Mouse (Mus musculus) T-helper 17 cell (primary cell): ENCODE data around the gene St5.

Source experiments
- in situ Hi-C, 2 experiments: fragments of 300-600 bp; cut with MboI, MseI; formaldehyde crosslinking; loops; 1 replicate in 1 of 2; 2 replicates in 1 of 2; pipeline ENCODE4 v1.15.1; 2025; ENCODE audit warnings: high pct_unique_total_duplicates in 2 of 2

St5 gene

GRCm38 (mm10) chr7:109574166-109574565 is 129.2 kb downstream of the St5 start:
- in situ Hi-C loops: no loop called here

DNA sequence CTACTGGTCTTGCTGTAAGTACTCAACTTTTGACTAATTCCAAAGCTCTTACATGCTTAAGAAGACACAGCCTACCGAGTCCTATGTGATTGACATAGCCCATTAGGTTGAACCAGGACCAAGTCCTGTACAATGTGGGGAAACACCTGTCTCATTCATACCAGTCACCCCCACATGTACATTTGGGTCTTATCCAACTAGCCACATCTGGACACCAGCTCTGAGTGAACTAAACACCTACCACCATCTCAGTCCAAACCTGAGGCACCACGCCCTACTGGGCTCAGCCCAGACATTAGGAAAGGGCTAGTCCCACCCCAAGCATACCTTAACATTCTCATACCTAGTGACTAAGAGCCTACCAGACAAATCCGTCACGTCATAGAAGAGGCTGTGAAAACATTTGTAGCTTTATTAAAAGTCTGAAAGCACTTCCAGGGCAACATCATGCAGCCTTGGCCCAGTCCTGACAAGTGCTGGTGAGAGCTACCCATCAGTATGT is 135.0 kb downstream of the St5 start:
- in situ Hi-C loops: no loop called here

- in situ Hi-C loops: no loop called here
Observed at GRCm38 (mm10) chr7:109566841-109567768, 136.3 kb downstream of the St5 start.

DNA sequence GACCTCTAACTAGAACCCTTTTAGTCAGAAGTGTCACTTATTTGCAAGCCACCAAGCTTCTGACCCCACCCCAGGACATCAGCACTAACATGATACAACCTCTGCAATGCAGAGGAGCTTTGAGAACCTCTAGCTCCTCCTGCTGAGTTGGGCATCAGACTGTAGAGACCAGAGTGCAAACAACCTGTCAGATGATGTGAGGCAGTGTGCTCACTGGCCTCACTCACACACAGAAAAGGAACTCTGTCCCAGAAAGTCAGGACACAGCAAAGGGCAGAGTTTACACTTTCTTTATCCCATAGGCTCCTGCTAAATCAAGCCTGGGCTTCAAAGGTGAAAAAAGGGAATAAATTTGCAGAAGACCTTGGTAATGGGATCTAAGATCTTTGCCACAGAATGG is 137.1 kb downstream of the St5 start:
- in situ Hi-C loops: no loop called here

- in situ Hi-C loops: no loop called here
Observed at GRCm38 (mm10) chr7:109563775-109564362, 139.5 kb downstream of the St5 start.

- in situ Hi-C loops: no loop called here
Observed at GRCm38 (mm10) chr7:109562676-109563075, 140.7 kb downstream of the St5 start.

- in situ Hi-C loops: no loop called here
Observed at GRCm38 (mm10) chr7:109562154-109562599, 141.2 kb downstream of the St5 start.

- in situ Hi-C loops: no loop called here
Observed at GRCm38 (mm10) chr7:109561466-109562153, 141.8 kb downstream of the St5 start.

DNA sequence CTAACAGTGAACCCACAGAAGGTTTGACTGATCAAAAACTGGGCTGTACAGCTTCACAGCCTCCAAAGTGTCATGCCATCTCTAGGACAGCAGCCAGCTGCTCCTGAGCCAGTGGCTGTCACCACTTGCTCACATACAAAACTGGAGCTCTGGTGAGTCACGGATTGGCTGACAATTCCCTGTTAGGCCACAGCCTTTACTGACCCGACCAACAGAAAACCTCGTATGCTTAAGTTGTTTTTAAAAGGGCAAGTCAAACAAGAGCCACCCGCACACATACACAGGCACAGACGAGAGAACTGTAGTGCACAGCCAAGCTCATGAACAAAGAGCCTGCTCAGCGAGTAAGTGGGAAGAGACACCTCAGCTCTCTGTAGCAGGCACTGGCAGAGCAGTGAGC is 143.9 kb downstream of the St5 start:
- in situ Hi-C loops: no loop called here

GRCm38 (mm10) chr7:109546726-109547125 is 156.7 kb downstream of the St5 start:
- in situ Hi-C loops: no loop called here

GRCm38 (mm10) chr7:109546186-109546585 is 157.2 kb downstream of the St5 start:
- in situ Hi-C loops: no loop called here

DNA sequence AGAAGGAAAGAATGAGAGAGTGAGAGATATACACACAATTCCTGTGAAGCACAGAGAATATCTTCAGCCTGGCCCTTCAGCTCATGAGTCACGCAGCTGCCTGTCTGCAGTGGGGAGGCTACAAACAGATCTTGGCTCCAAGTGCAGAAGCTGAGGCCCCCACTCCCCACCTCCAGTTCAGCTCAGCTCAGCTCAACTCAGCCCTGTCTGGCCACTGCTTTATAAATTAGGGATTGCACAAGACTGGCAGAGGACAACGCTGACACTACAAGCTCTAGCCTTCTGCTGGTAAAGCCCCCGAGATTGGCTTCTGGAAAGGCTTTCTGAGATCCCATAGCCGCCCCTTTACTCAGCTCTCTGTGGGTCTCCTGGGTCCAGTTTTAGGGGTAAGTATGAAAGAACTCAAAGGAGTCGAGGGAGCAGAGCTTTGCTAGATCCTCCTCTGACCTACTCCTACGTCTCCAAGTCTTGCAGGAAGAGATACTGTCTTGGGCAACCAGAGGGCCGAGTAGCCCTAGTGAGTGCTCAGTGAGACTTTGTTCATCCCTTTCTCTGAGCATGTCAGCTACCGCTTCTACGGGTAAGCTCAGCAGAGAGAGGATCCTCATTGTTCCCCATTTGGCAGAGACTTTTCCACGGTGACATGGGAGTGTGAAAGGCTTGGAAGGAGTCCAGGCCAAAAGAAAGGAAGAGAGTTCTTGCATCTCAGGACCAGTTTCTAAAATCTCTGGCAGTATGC is 158.0 kb downstream of the St5 start:
- in situ Hi-C loops: no loop called here

- in situ Hi-C loops: no loop called here
Observed at GRCm38 (mm10) chr7:109544792-109545191, 158.6 kb downstream of the St5 start.

DNA sequence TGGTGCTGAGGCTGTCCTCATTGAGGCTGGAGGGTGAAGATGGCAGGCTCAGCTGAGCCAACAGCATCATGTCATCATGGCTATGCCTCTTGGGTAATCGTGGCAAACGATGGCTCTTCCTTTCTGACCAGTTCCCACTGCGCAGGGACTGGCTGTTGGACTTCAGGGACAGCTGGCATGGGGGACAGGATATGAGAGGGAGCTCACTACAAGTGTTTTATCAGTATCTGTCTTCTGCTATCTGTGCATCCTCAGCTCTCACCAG is 161.1 kb downstream of the St5 start:
- in situ Hi-C loops: no loop called here

DNA sequence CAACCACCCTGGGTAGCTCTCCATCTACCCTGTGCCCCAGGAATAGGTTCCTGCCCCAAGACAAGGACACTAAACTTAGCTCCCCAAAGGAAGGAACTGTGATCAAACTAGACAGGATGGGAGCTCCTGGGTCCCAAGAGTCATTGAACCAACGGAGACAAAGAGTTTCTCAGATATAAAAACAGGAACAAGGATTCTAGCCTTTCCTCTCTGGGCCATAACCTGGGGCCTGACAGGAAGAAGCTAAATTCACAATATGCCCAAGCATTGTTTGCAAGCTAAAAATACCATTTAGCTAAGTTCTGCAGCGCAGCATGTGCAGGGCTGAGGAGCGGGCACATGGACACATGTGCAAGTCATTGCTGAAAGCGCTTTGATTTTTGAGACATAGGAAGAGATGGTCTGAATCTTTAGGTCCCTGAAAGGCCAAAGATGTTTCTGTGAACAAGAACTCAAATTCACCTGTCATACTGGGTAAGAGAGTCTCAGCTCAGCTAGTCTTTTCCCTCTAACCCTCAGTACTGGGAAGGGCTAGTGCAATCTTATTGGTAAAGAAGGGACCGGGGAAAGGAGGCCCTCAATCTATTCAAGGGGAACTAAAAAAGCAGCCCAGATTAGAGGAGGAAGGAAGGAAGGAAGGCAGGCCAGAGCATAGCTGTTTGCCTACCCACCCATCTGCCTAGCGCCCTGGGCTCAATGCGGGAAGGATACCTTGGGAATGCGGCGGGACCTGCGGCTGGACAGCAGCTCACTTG is 161.6 kb downstream of the St5 start:
- in situ Hi-C loops: no loop called here

DNA sequence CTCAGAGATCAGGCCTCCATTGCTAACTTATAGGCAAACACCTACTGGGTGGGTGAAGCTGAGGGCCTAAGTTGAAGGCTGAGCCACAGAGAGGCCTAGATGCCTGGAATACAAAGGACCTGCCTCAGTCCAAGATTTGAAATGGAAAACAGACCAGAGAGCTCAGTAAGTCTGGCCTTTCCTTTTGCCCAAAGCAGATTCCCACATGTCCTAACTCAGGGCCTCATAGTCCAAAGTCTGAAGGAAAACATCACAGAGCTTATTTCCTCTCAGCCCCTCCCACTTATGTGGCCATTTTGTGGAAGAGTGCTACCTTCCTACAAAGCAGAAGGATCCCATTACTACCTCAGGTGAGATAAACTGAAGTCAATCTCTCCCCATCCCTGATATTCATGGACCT is 162.5 kb downstream of the St5 start:
- in situ Hi-C loops: no loop called here

DNA sequence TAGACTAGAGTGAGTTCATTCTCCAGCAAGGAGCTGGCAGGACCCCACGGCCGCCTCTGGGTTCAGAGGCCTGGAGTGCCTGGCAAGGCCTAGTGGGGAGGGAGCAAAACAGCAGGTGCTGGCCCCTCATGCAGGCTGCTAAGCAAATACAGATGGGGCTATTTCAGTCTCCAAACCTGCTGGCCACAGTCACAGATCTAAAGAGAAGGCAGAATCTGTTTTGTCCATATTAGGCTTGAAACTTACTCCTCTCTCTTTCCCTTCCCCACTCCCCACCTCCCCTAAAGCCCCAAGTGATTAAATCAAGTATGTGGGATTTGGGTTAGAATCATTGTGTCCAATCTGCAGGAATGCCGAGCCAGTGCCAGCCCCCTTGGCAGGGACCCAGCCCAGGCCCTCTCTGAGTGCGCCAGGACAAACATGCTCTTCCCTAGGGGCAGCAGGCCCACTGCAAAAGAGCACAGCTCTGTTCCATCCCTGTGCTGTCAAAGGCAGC is 166.9 kb downstream of the St5 start:
- in situ Hi-C loops: no loop called here

GRCm38 (mm10) chr7:109534921-109535320 is 168.5 kb downstream of the St5 start:
- in situ Hi-C loops: no loop called here

GRCm38 (mm10) chr7:109533888-109534287 is 169.5 kb downstream of the St5 start:
- in situ Hi-C loops: no loop called here

- in situ Hi-C loops: no loop called here
Observed at GRCm38 (mm10) chr7:109533129-109533528, 170.3 kb downstream of the St5 start.

GRCm38 (mm10) chr7:109532691-109533090 is 170.7 kb downstream of the St5 start:
- in situ Hi-C loops: no loop called here
